Mouse (Mus musculus) lung, postnatal 0 days (tissue): Measurements from ENCODE around the gene Stx6. TPM values are rescaled to one million over a fixed set of nuclear protein-coding genes. Genes with fewer than 3 reads are reported as not detected.

Experiments
- ATAC-seq: fragments of 200-750 bp; cut with Nextera tagmentation; 2 replicates; pipeline ENCODE4 v1.8.0; 2017; ENCODE audit warnings: moderate library complexity
- DNase-seq: peaks from one replicate; pipeline ENCODE4 v3.0.0-alpha.2; 2016; ENCODE audit warnings: low spot score
- H3K27ac ChIP-seq: fragments of 300-500 bp; sonication (generic); 2 replicates; pipeline ENCODE4 v1.5.1; 2014; ENCODE audit warnings: antibody characterized with exemption, mild to moderate bottlenecking, low read length, mixed read lengths
- H3K27me3 ChIP-seq: fragments of 300-500 bp; sonication (generic); replicated peaks from 2 replicates; pipeline ENCODE4 v1.6.1; 2014; ENCODE audit warnings: low read length, mixed read lengths; ENCODE audit not compliant: insufficient read depth
- H3K36me3 ChIP-seq: fragments of 300-500 bp; sonication (generic); 2 replicates; pipeline ENCODE4 v1.6.1; 2014; ENCODE audit warnings: low read length, mixed read lengths; ENCODE audit not compliant: insufficient read depth
- H3K4me1 ChIP-seq: fragments of 300-500 bp; sonication (generic); 2 replicates; pipeline ENCODE4 v1.6.1; 2014; ENCODE audit warnings: antibody characterized with exemption, low read depth, low read length, mixed read lengths; ENCODE audit not compliant: insufficient read depth
- H3K4me2 ChIP-seq: fragments of 300-500 bp; sonication (generic); replicated peaks from 2 replicates; pipeline ENCODE4 v1.6.1; 2014; ENCODE audit warnings: low read depth, mild to moderate bottlenecking, low read length, moderate library complexity, mixed read lengths
- H3K4me3 ChIP-seq: fragments of 300-500 bp; sonication (generic); 2 replicates; pipeline ENCODE4 v1.5.1; 2014; ENCODE audit warnings: low read depth, low read length
- H3K9ac ChIP-seq: fragments of 300-500 bp; sonication (generic); replicated peaks from 2 replicates; pipeline ENCODE4 v1.6.1; 2014; ENCODE audit warnings: low read depth, mild to moderate bottlenecking
- H3K9me3 ChIP-seq: fragments of 300-500 bp; sonication (generic); 2 replicates; pipeline ENCODE4 v1.6.1; 2016; ENCODE audit warnings: low read length, mixed read lengths
- CTCF ChIP-seq: IDR thresholded peaks from 2 replicates; pipeline ENCODE4 v1.5.1; 2016; ENCODE audit warnings: antibody characterized with exemption, mild to moderate bottlenecking
- EP300 ChIP-seq: IDR thresholded peaks from 2 replicates; pipeline ENCODE4 v1.6.1; 2016; ENCODE audit warnings: antibody characterized with exemption, mild to moderate bottlenecking, control low read depth
- WGBS: fragments of 180-500 bp; shearing (Covaris S2); extraction: QIAGEN DNeasy Blood & Tissue Kit; methylation state at CpG from one replicate; pipeline ENCODE4 v1.1.7; 2014; 5-methylcytosine and 5-hydroxymethylcytosine counted together
- polyA plus RNA-seq: library from polyadenylated mRNA; unstranded; fragments of >200 nt; fragmentation: Nextera tagmentation; extraction: Ambion mirVana; gene quantifications from 2 replicates; pipeline ENCODE4 v1.2.1, GENCODE M21; 2015

The Stx6 gene
- polyA plus RNA-seq, 1 experiment from 2014 or later = 74.3 TPM

- ATAC-seq (no peak), DNase-seq (no peak)
- Histone ChIP-seq H3K9me3 (no peaks in the 10 kb centered on the region), H3K9ac (no peak overlapping the region), H3K4me2 (no peak overlapping the region), H3K36me3 (no peaks in the 10 kb centered on the region), H3K4me3 (no peak overlapping the region), H3K27ac (no peak overlapping the region), H3K27me3 (no peaks in the 10 kb centered on the region), H3K4me1 (peaks cover 3% of the 10 kb centered on the region; the same call in 1 of the 2 replicates)
- WGBS = 73% methylated on average over 1 of the region's 1 CpGs
- no peak for TF ChIP-seq CTCF
- TF ChIP-seq EP300 = no peak
Observed at GRCm38 (mm10) chr1:155119719-155120118, 38.8 kb upstream of the Stx6 start.

GRCm38 (mm10) chr1:155121977-155122939 lies 36.3 kb upstream of the Stx6 start:
- Histone ChIP-seq H3K9ac (no peak overlapping the region), H3K27me3 (no peaks in the 10 kb centered on the region), H3K9me3 (no peaks in the 10 kb centered on the region), H3K4me3 (no peak overlapping the region), H3K27ac (peak overlapping the region; percentile 79), H3K4me1 (peaks cover 3% of the 10 kb centered on the region; the same call in 1 of the 2 replicates), H3K36me3 (no peaks in the 10 kb centered on the region), H3K4me2 (no peak overlapping the region; the same call in 1 of the 2 replicates)
- WGBS = 50% methylated on average over 21 of the region's 21 CpGs
- DNase-seq (peak; percentile 87), ATAC-seq (peak; percentile 93)
- TF ChIP-seq CTCF (peak; percentile 9; the same call in 1 of the 2 replicates), EP300 (peak; percentile 80)

- Histone ChIP-seq H3K9ac (no peak overlapping the region), H3K4me2 (no peak overlapping the region)
Observed at GRCm38 (mm10) chr1:155124397-155124796, 34.1 kb upstream of the Stx6 start.

GRCm38 (mm10) chr1:155126716-155127115 lies 31.8 kb upstream of the Stx6 start:
- no peaks in the 10 kb centered on the region for H3K9me3 ChIP-seq
- TF ChIP-seq CTCF (no peak), EP300 (no peak)
- ATAC-seq = no peak
- WGBS = 71% methylated on average over 5 of the region's 5 CpGs
- H3K4me3 ChIP-seq = no peak overlapping the region
- H3K27me3 ChIP-seq = no peaks in the 10 kb centered on the region
- no peaks in the 10 kb centered on the region for H3K36me3 ChIP-seq
- no peak overlapping the region for H3K4me2 ChIP-seq
- H3K4me1 ChIP-seq = peaks cover 3% of the 10 kb centered on the region; the same call in 1 of the 2 replicates
- H3K9ac ChIP-seq = no peak overlapping the region
- H3K27ac ChIP-seq = no peak overlapping the region
- no peak for DNase-seq

More at GRCm38 (mm10) chr1:155124397-155124796, 34.1 kb upstream of the Stx6 start:
- Histone ChIP-seq H3K27me3 (no peaks in the 10 kb centered on the region), H3K4me1 (peaks cover 3% of the 10 kb centered on the region; the same call in 1 of the 2 replicates), H3K27ac (no peak overlapping the region), H3K9me3 (no peaks in the 10 kb centered on the region), H3K36me3 (no peaks in the 10 kb centered on the region), H3K4me3 (no peak overlapping the region)
- TF ChIP-seq CTCF (no peak), EP300 (no peak)
- ATAC-seq = no peak
- no peak for DNase-seq
- WGBS = 94% methylated on average over 5 of the region's 5 CpGs

- no peaks in the 10 kb centered on the region for H3K4me1 ChIP-seq
- 77% methylated on average over 5 of the region's 5 CpGs for WGBS
- no peak overlapping the region for H3K9ac ChIP-seq
Observed at GRCm38 (mm10) chr1:155127429-155127934, 31.0 kb upstream of the Stx6 start.

GRCm38 (mm10) chr1:155134866-155135265 lies 23.6 kb upstream of the Stx6 start:
- Histone ChIP-seq H3K27me3 (no peaks in the 10 kb centered on the region), H3K4me3 (no peak overlapping the region), H3K36me3 (no peaks in the 10 kb centered on the region), H3K27ac (no peak overlapping the region), H3K9me3 (no peaks in the 10 kb centered on the region), H3K4me1 (peaks cover 2% of the 10 kb centered on the region; the same call in 1 of the 2 replicates), H3K9ac (no peak overlapping the region), H3K4me2 (no peak overlapping the region)
- WGBS = 32% methylated on average over 8 of the region's 8 CpGs
- DNase-seq (peak; percentile 61), ATAC-seq (peak; percentile 52)
- TF ChIP-seq CTCF = no peak
- TF ChIP-seq EP300 = no peak

More at GRCm38 (mm10) chr1:155127429-155127934, 31.0 kb upstream of the Stx6 start:
- Histone ChIP-seq H3K36me3 (no peaks in the 10 kb centered on the region), H3K27ac (no peak overlapping the region), H3K9me3 (no peaks in the 10 kb centered on the region), H3K4me3 (no peak overlapping the region), H3K27me3 (no peaks in the 10 kb centered on the region), H3K4me2 (no peak overlapping the region)
- no peak for DNase-seq
- ATAC-seq = no peak
- no peak for TF ChIP-seq EP300
- TF ChIP-seq CTCF = no peak
